Mouse (Mus musculus) myocyte (in vitro differentiated cells): ENCODE data around the gene Hdac7. TPM values are rescaled to one million over a fixed set of nuclear protein-coding genes. Genes with fewer than 3 reads are reported as not detected.

Experiments
- H3K27me3 ChIP-seq: one replicate; pipeline ENCODE4 v1.6.1; 2011; ENCODE audit not compliant: control insufficient read depth, insufficient read depth, insufficient read length
- H3K36me3 ChIP-seq: one replicate; pipeline ENCODE4 v1.6.1; 2011; ENCODE audit not compliant: control insufficient read depth, insufficient read depth
- H3K4me2 ChIP-seq: one replicate; pipeline ENCODE4 v1.6.1; 2011; ENCODE audit warnings: low read depth, control low read depth
- H3K4me3 ChIP-seq: one replicate; pipeline ENCODE4 v1.5.1; 2011; ENCODE audit warnings: mild to moderate bottlenecking, control low read depth, moderate library complexity
- H3K79me2 ChIP-seq: one replicate; pipeline ENCODE4 v1.6.1; 2011; ENCODE audit not compliant: control insufficient read depth, insufficient read depth
- H3ac ChIP-seq: one replicate; pipeline ENCODE4 v1.6.1; 2011; ENCODE audit not compliant: control insufficient read depth, insufficient read length
- CEBPB ChIP-seq: IDR thresholded peaks from 2 replicates; pipeline ENCODE4 v1.6.1; 2011; ENCODE audit warnings: mild to moderate bottlenecking, moderate library complexity; ENCODE audit not compliant: poor library complexity, insufficient read depth, severe bottlenecking
- E2F4 ChIP-seq: IDR thresholded peaks from one replicate; pipeline ENCODE4 v1.6.1; 2011; ENCODE audit warnings: mild to moderate bottlenecking, control low read depth, moderate library complexity; ENCODE audit not compliant: insufficient read depth
- MAX ChIP-seq: IDR thresholded peaks from one replicate; pipeline ENCODE4 v1.6.1; 2011; ENCODE audit warnings: low read depth, mild to moderate bottlenecking, control low read depth
- MYOD1 ChIP-seq, 3 experiments: IDR thresholded peaks; one replicate each; pipeline ENCODE4 v1.6.1; 2011; ENCODE audit warnings: control low read depth in 2 of 3, low read depth in 2 of 3, mild to moderate bottlenecking in 2 of 3, moderate library complexity in 1 of 3; ENCODE audit not compliant: insufficient read length in 2 of 3, control insufficient read depth in 1 of 3
- MYOG ChIP-seq, 3 experiments: IDR thresholded peaks; one replicate each; pipeline ENCODE4 v1.6.1; 2011; ENCODE audit warnings: control low read depth in 2 of 3, low read depth in 2 of 3, mild to moderate bottlenecking in 2 of 3; ENCODE audit not compliant: insufficient read length in 2 of 3, control insufficient read depth in 1 of 3, insufficient read depth in 1 of 3
- POLR2A ChIP-seq: IDR thresholded peaks from one replicate; pipeline ENCODE4 v1.6.1; 2011; ENCODE audit warnings: low read depth, mild to moderate bottlenecking, control low read depth, moderate library complexity; ENCODE audit not compliant: insufficient read length
- POLR2AphosphoS2 ChIP-seq: IDR thresholded peaks from one replicate; pipeline ENCODE4 v1.6.1; 2011; ENCODE audit warnings: low read depth, control low read depth; ENCODE audit not compliant: insufficient read length
- REST ChIP-seq: IDR thresholded peaks from one replicate; pipeline ENCODE4 v1.6.1; 2011; ENCODE audit warnings: mild to moderate bottlenecking, control low read depth, moderate library complexity; ENCODE audit not compliant: insufficient read depth, insufficient read length
- SRF ChIP-seq: IDR thresholded peaks from one replicate; pipeline ENCODE4 v1.6.1; 2011; ENCODE audit warnings: low read depth; ENCODE audit not compliant: control insufficient read depth, insufficient read length
- TCF12 ChIP-seq: IDR thresholded peaks from one replicate; pipeline ENCODE4 v1.6.1; 2011; ENCODE audit warnings: mild to moderate bottlenecking, control low read depth; ENCODE audit not compliant: poor library complexity, insufficient read depth, severe bottlenecking
- TCF3 ChIP-seq: IDR thresholded peaks from one replicate; pipeline ENCODE4 v1.6.1; 2011; ENCODE audit warnings: low read depth, control low read depth; ENCODE audit not compliant: insufficient read length
- USF1 ChIP-seq: IDR thresholded peaks from one replicate; pipeline ENCODE4 v1.6.1; 2011; ENCODE audit warnings: low read depth, mild to moderate bottlenecking, control low read depth, moderate library complexity
- polyA plus RNA-seq: library from polyadenylated mRNA; unstranded; fragments of >200 nt; fragmentation: generic; extraction: Trizol; gene quantifications from one replicate; pipeline ENCODE4 v1.2.1, GENCODE M21; 2012; ENCODE audit warnings: missing spikeins

Gene Hdac7
- polyA plus RNA-seq, 1 experiment, result 17.4 TPM

DNA sequence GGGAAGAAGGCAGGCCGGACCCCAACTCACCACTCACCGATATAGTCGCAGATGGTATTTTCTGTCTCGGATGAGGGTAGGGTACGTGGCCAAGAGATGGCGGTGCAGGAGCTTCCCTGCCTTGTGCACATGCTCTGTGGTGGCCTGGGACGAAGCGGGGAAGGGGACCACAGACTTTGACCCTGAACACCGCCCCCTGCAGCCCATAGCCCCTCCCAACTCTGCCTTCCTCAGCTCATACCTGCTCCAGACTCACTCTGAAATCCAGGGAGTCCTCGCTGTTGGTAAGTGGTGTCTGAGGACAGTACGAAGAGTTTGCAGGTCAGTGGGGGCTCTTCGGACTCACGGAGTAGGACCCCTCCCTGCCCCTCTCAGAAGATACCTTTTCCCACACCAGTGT, 82.9 kb downstream of the Hdac7 start:
- Histone ChIP-seq H3ac (no peak overlapping the region), H3K4me3 (no peak overlapping the region), H3K36me3 (no peaks in the 10 kb centered on the region), H3K27me3 (peaks cover 56% of the 10 kb centered on the region), H3K79me2 (no peaks in the 10 kb centered on the region), H3K4me2 (no peak overlapping the region)
- no peak for TF ChIP-seq REST
- TF ChIP-seq MYOD1 (IDR thresholded peaks at IDR 0.05; ENCODE audit: control insufficient read depth in 1 of 3, insufficient read length in 2 of 3, low read depth in 2 of 3), result no peak
- no peak for TF ChIP-seq POLR2A
- TF ChIP-seq MAX, result no peak
- no peak for TF ChIP-seq USF1
- no peak for TF ChIP-seq MYOG (IDR thresholded peaks at IDR 0.05; ENCODE audit: control insufficient read depth in 1 of 3, insufficient read depth in 1 of 3, insufficient read length in 2 of 3, low read depth in 2 of 3)
- TF ChIP-seq POLR2AphosphoS2, result no peak
- TF ChIP-seq E2F4, result no peak
- TF ChIP-seq TCF3, result no peak
- no peak for TF ChIP-seq SRF
- no peak for TF ChIP-seq TCF12

DNA sequence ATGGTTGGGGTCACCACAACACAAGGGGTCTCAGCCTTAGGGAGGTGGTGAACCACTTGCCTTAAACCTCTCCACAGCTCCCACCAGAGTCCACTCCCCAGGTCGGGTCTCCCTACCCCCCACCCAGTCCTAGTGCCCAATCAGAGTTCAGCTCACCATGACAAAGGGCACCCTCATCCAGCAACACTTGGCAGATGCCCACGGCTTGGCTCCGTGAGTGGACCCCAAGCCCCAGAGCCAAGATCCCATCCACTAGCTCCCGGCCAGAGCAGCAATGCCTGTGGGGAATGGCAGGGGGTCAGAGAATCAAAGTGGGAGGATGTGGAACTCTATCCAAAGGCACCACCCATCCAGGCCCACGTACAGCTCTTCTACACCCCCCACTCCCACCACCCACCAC, 83.3 kb downstream of the Hdac7 start:
- Histone ChIP-seq H3ac (no peak overlapping the region), H3K27me3 (peaks cover 57% of the 10 kb centered on the region), H3K4me3 (no peak overlapping the region), H3K36me3 (no peaks in the 10 kb centered on the region), H3K79me2 (no peaks in the 10 kb centered on the region), H3K4me2 (no peak overlapping the region)
- TF ChIP-seq TCF12 (no peak), POLR2A (no peak), MAX (no peak), MYOG (IDR thresholded peaks at IDR 0.05; ENCODE audit: control insufficient read depth in 1 of 3, insufficient read depth in 1 of 3, insufficient read length in 2 of 3, low read depth in 2 of 3) (no peak), POLR2AphosphoS2 (no peak), REST (no peak), SRF (no peak), MYOD1 (IDR thresholded peaks at IDR 0.05; ENCODE audit: control insufficient read depth in 1 of 3, insufficient read length in 2 of 3, low read depth in 2 of 3) (no peak), E2F4 (no peak), TCF3 (no peak), USF1 (no peak), CEBPB (no peak)

DNA sequence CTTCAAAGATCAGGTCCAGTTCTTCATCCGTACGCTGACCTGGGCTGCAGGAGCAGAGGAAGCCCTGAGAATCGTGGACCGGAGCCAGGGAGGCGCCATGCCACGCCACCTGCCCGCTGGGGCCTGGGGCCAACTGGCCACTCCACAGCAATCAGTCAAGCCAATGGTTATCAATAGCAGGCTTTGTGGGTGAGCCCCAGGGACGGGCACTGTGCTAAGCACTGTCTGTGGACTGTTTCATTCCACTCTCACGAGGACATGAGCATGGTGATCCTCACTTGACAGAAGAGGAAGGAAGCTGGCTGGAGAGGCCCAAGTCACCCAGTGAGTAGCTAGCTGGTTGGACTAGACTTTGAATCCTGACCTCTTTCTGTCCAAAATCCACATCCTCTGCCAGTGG, 84.3 kb downstream of the Hdac7 start:
- H3K4me3 ChIP-seq, result no peak overlapping the region
- H3K27me3 ChIP-seq, result peaks cover 55% of the 10 kb centered on the region
- TF ChIP-seq CEBPB (no peak), USF1 (no peak), POLR2AphosphoS2 (no peak), POLR2A (no peak), TCF12 (no peak), SRF (no peak), E2F4 (no peak), MYOG (IDR thresholded peaks at IDR 0.05; ENCODE audit: control insufficient read depth in 1 of 3, insufficient read depth in 1 of 3, insufficient read length in 2 of 3, low read depth in 2 of 3) (no peak), MYOD1 (IDR thresholded peaks at IDR 0.05; ENCODE audit: control insufficient read depth in 1 of 3, insufficient read length in 2 of 3, low read depth in 2 of 3) (no peak), REST (no peak), MAX (no peak), TCF3 (no peak)
- H3K36me3 ChIP-seq, result no peaks in the 10 kb centered on the region
- H3ac ChIP-seq, result no peak overlapping the region
- H3K4me2 ChIP-seq, result no peak overlapping the region
- no peaks in the 10 kb centered on the region for H3K79me2 ChIP-seq

- Histone ChIP-seq H3K79me2 (no peaks in the 10 kb centered on the region), H3K36me3 (no peaks in the 10 kb centered on the region)
- TF ChIP-seq MYOG (IDR thresholded peaks at IDR 0.05; ENCODE audit: control insufficient read depth in 1 of 3, insufficient read depth in 1 of 3, insufficient read length in 2 of 3, low read depth in 2 of 3) (no peak), E2F4 (no peak), CEBPB (no peak), POLR2AphosphoS2 (no peak), POLR2A (no peak), REST (no peak), USF1 (no peak), SRF (no peak)
These were observed 88.9 kb downstream of the Hdac7 start for GRCm38 (mm10) chr15:97755361-97755760.

GRCm38 (mm10) chr15:97754476-97754875, 89.8 kb downstream of the Hdac7 start:
- TF ChIP-seq USF1, result no peak
- Histone ChIP-seq H3K79me2 (no peaks in the 10 kb centered on the region), H3ac (no peak overlapping the region), H3K4me2 (no peak overlapping the region), H3K27me3 (peaks cover 39% of the 10 kb centered on the region), H3K36me3 (no peaks in the 10 kb centered on the region), H3K4me3 (no peak overlapping the region)

More at GRCm38 (mm10) chr15:97755361-97755760, 88.9 kb downstream of the Hdac7 start:
- no peak overlapping the region for H3ac ChIP-seq
- no peak overlapping the region for H3K4me2 ChIP-seq
- H3K27me3 ChIP-seq, result peaks cover 40% of the 10 kb centered on the region
- no peak overlapping the region for H3K4me3 ChIP-seq
